Mouse (Mus musculus): ENCODE results near the gene Sipa1l1. TPM values are rescaled to one million over a fixed set of nuclear protein-coding genes. Genes with fewer than 3 reads are reported as not detected.
A peak's percentile ranks its signal among the peaks of the same experiment; 100 is the strongest.

The Sipa1l1 gene
- total and polyA plus RNA-seq, 3 experiments: 141 to 365 (median 161) TPM

GRCm38 (mm10) chr12:82341181-82341580, 172.1 kb downstream of the Sipa1l1 start:
- DNase-seq (ENCODE audit: low spot score) (no peak), ATAC-seq (ENCODE audit: extremely low read depth, insufficient number of reproducible peaks, low FRiP score, poor library complexity, severe bottlenecking) (no peak)
- peaks cover 92% of the 10 kb centered on the region for H3K36me3 ChIP-seq (replicated peaks)
- H3K27me3 ChIP-seq (ENCODE audit: insufficient read depth, low read length): no peaks in the 10 kb centered on the region
- TF ChIP-seq POLR2AphosphoS5 (IDR thresholded peaks at IDR 0.05; ENCODE audit: insufficient replicate concordance, low read depth, low read length): no peak
- TF ChIP-seq CTCF (IDR thresholded peaks at IDR 0.05; ENCODE audit: low read depth, low read length): no peak
- TF ChIP-seq GATA2 (IDR thresholded peaks at IDR 0.05; ENCODE audit: borderline replicate concordance, low read depth, low read length): no peak
- TF ChIP-seq TAL1 (conservative IDR thresholded peaks at IDR 0.05; ENCODE audit: low read depth, low read length): no peak
- TF ChIP-seq GATA1 (IDR thresholded peaks at IDR 0.05; ENCODE audit: borderline replicate concordance, low read length): no peak
- no peaks in the 10 kb centered on the region for H3K9me3 ChIP-seq (replicated peaks)
- peaks cover 43% of the 10 kb centered on the region for H3K4me1 ChIP-seq (ENCODE audit: insufficient read depth, low read depth, low read length)
- no peak overlapping the region for H3K4me3 ChIP-seq (ENCODE audit: low read depth, low read length)

GRCm38 (mm10) chr12:82341696-82342095, 172.6 kb downstream of the Sipa1l1 start:
- ATAC-seq (ENCODE audit: extremely low read depth, insufficient number of reproducible peaks, low FRiP score, poor library complexity, severe bottlenecking) (no peak), DNase-seq (ENCODE audit: low spot score) (no peak)
- Histone ChIP-seq H3K4me1 (ENCODE audit: insufficient read depth, low read depth, low read length) (peaks cover 48% of the 10 kb centered on the region), H3K27me3 (ENCODE audit: insufficient read depth, low read length) (no peaks in the 10 kb centered on the region), H3K4me3 (ENCODE audit: low read depth, low read length) (no peak overlapping the region), H3K36me3 (replicated peaks) (peaks cover 93% of the 10 kb centered on the region), H3K9me3 (replicated peaks) (no peaks in the 10 kb centered on the region)
- TF ChIP-seq CTCF (IDR thresholded peaks at IDR 0.05; ENCODE audit: low read depth, low read length) (no peak), GATA1 (IDR thresholded peaks at IDR 0.05; ENCODE audit: borderline replicate concordance, low read length) (no peak), TAL1 (conservative IDR thresholded peaks at IDR 0.05; ENCODE audit: low read depth, low read length) (no peak), POLR2AphosphoS5 (IDR thresholded peaks at IDR 0.05; ENCODE audit: insufficient replicate concordance, low read depth, low read length) (no peak), GATA2 (IDR thresholded peaks at IDR 0.05; ENCODE audit: borderline replicate concordance, low read depth, low read length) (no peak)

GRCm38 (mm10) chr12:82350082-82350481, 181.0 kb downstream of the Sipa1l1 start:
- Histone ChIP-seq H3K4me3 (ENCODE audit: low read depth, low read length) (no peak overlapping the region), H3K4me1 (ENCODE audit: insufficient read depth, low read depth, low read length) (peaks cover 81% of the 10 kb centered on the region), H3K27me3 (ENCODE audit: insufficient read depth, low read length) (no peaks in the 10 kb centered on the region), H3K36me3 (replicated peaks) (peaks cover 78% of the 10 kb centered on the region), H3K9me3 (replicated peaks) (no peaks in the 10 kb centered on the region)
- no peak for ATAC-seq (ENCODE audit: extremely low read depth, insufficient number of reproducible peaks, low FRiP score, poor library complexity, severe bottlenecking)
- TF ChIP-seq GATA1 (IDR thresholded peaks at IDR 0.05; ENCODE audit: borderline replicate concordance, low read length) (no peak), TAL1 (conservative IDR thresholded peaks at IDR 0.05; ENCODE audit: low read depth, low read length) (no peak), CTCF (IDR thresholded peaks at IDR 0.05; ENCODE audit: low read depth, low read length) (no peak), GATA2 (IDR thresholded peaks at IDR 0.05; ENCODE audit: borderline replicate concordance, low read depth, low read length) (no peak), POLR2AphosphoS5 (IDR thresholded peaks at IDR 0.05; ENCODE audit: insufficient replicate concordance, low read depth, low read length) (no peak)
- peak; percentile 30 for DNase-seq (ENCODE audit: low spot score)

GRCm38 (mm10) chr12:82350891-82351290, 181.8 kb downstream of the Sipa1l1 start:
- H3K36me3 ChIP-seq (replicated peaks): peaks cover 79% of the 10 kb centered on the region
- no peak overlapping the region for H3K4me3 ChIP-seq (ENCODE audit: low read depth, low read length)
- ATAC-seq (ENCODE audit: extremely low read depth, insufficient number of reproducible peaks, low FRiP score, poor library complexity, severe bottlenecking): no peak
- H3K27me3 ChIP-seq (ENCODE audit: insufficient read depth, low read length): no peaks in the 10 kb centered on the region
- peaks cover 84% of the 10 kb centered on the region for H3K4me1 ChIP-seq (ENCODE audit: insufficient read depth, low read depth, low read length)
- DNase-seq (ENCODE audit: low spot score): no peak
- no peaks in the 10 kb centered on the region for H3K9me3 ChIP-seq (replicated peaks)
- TF ChIP-seq TAL1 (conservative IDR thresholded peaks at IDR 0.05; ENCODE audit: low read depth, low read length): no peak
- TF ChIP-seq GATA1 (IDR thresholded peaks at IDR 0.05; ENCODE audit: borderline replicate concordance, low read length): no peak
- no peak for TF ChIP-seq POLR2AphosphoS5 (IDR thresholded peaks at IDR 0.05; ENCODE audit: insufficient replicate concordance, low read depth, low read length)
- no peak for TF ChIP-seq CTCF (IDR thresholded peaks at IDR 0.05; ENCODE audit: low read depth, low read length)
- no peak for TF ChIP-seq GATA2 (IDR thresholded peaks at IDR 0.05; ENCODE audit: borderline replicate concordance, low read depth, low read length)

- TF ChIP-seq CTCF (IDR thresholded peaks at IDR 0.05; ENCODE audit: low read depth, low read length) (no peak), TAL1 (conservative IDR thresholded peaks at IDR 0.05; ENCODE audit: low read depth, low read length) (no peak), GATA1 (IDR thresholded peaks at IDR 0.05; ENCODE audit: borderline replicate concordance, low read length) (no peak), GATA2 (IDR thresholded peaks at IDR 0.05; ENCODE audit: borderline replicate concordance, low read depth, low read length) (no peak), POLR2AphosphoS5 (IDR thresholded peaks at IDR 0.05; ENCODE audit: insufficient replicate concordance, low read depth, low read length) (no peak)
- DNase-seq (ENCODE audit: low spot score): no peak
- Histone ChIP-seq H3K4me3 (ENCODE audit: low read depth, low read length) (no peak overlapping the region; the same call in 1 of the 2 replicates), H3K9me3 (replicated peaks) (no peaks in the 10 kb centered on the region), H3K36me3 (replicated peaks) (peaks cover 78% of the 10 kb centered on the region), H3K27me3 (ENCODE audit: insufficient read depth, low read length) (no peaks in the 10 kb centered on the region), H3K4me1 (ENCODE audit: insufficient read depth, low read depth, low read length) (peaks cover 69% of the 10 kb centered on the region)
- ATAC-seq (ENCODE audit: extremely low read depth, insufficient number of reproducible peaks, low FRiP score, poor library complexity, severe bottlenecking): peak; percentile 41
Observed at GRCm38 (mm10) chr12:82353660-82354059, 184.5 kb downstream of the Sipa1l1 start.

- H3K4me1 ChIP-seq (ENCODE audit: insufficient read depth, low read depth, low read length): peaks cover 53% of the 10 kb centered on the region
- DNase-seq (ENCODE audit: low spot score) (no peak), ATAC-seq (ENCODE audit: extremely low read depth, insufficient number of reproducible peaks, low FRiP score, poor library complexity, severe bottlenecking) (no peak)
- H3K27me3 ChIP-seq (ENCODE audit: insufficient read depth, low read length): no peaks in the 10 kb centered on the region
- H3K9me3 ChIP-seq (replicated peaks): no peaks in the 10 kb centered on the region
- H3K4me3 ChIP-seq (ENCODE audit: low read depth, low read length): no peak overlapping the region
- TF ChIP-seq CTCF (IDR thresholded peaks at IDR 0.05; ENCODE audit: low read depth, low read length) (no peak), TAL1 (conservative IDR thresholded peaks at IDR 0.05; ENCODE audit: low read depth, low read length) (no peak), GATA2 (IDR thresholded peaks at IDR 0.05; ENCODE audit: borderline replicate concordance, low read depth, low read length) (no peak), GATA1 (IDR thresholded peaks at IDR 0.05; ENCODE audit: borderline replicate concordance, low read length) (no peak), POLR2AphosphoS5 (IDR thresholded peaks at IDR 0.05; ENCODE audit: insufficient replicate concordance, low read depth, low read length) (no peak)
- peaks cover 71% of the 10 kb centered on the region for H3K36me3 ChIP-seq (replicated peaks)
Observed at GRCm38 (mm10) chr12:82355419-82356149, 186.5 kb downstream of the Sipa1l1 start.

Measured in G1E (cell line).